Mouse (Mus musculus): ENCODE results near the gene Gm614. TPM values are rescaled to one million over a fixed set of nuclear protein-coding genes. Genes with fewer than 3 reads are reported as not detected.

Gene Gm614
- total RNA-seq, 2 experiments from 2014 or later = not detected

- DNase-seq (ENCODE audit: low spot score) = no peak
These were observed 3.1 kb downstream of the Gm614 start for GRCm38 (mm10) chrX:101260441-101261325.

GRCm38 (mm10) chrX:101256603-101257002 is 7.2 kb downstream of the Gm614 start:
- no peak for DNase-seq (ENCODE audit: low spot score)

GRCm38 (mm10) chrX:101254740-101255139 is 9.1 kb downstream of the Gm614 start:
- no peak for DNase-seq (ENCODE audit: low spot score)

- peak; percentile 87 for DNase-seq (ENCODE audit: low spot score)
These were observed 9.7 kb downstream of the Gm614 start, which contains the start of gene Foxo4 for GRCm38 (mm10) chrX:101253952-101254729. Gene Foxo4, plus strand, starts transcription at chrX:101254528.

- no peak for DNase-seq (ENCODE audit: low spot score)
These were observed 18.8 kb downstream of the Gm614 start for GRCm38 (mm10) chrX:101245011-101245410.

GRCm38 (mm10) chrX:101222796-101223162 is 41.0 kb downstream of the Gm614 start:
- DNase-seq (ENCODE audit: low spot score) = no peak

GRCm38 (mm10) chrX:101221834-101222795 is 41.7 kb downstream of the Gm614 start, which contains the start of gene Snx12:
Gene Snx12, minus strand, starts transcription at chrX:101222563.
- DNase-seq (ENCODE audit: low spot score) = peak; percentile 85

Other genes starting within 250 kb of the Gm614 start
- not detected for gene Tex11, start 204.3 kb downstream of the Gm614 start, total RNA-seq (2021)
- gene Slc7a3, start 178.0 kb downstream of the Gm614 start, total RNA-seq (2021) = not detected
- 10 to 100 TPM; 27.9 to 31.1 TPM for gene Snx12, start 41.4 kb downstream of the Gm614 start, total RNA-seq (2021)
- gene Foxo4, start 9.5 kb downstream of the Gm614 start, total RNA-seq (2021) = 100 to 1,000 TPM; 124 to 135 TPM
- 1 to 10 TPM; 1.1 to 1.6 TPM for gene Il2rg, start 4.3 kb upstream of the Gm614 start, total RNA-seq (2021)
- gene Gm20489, start 5.0 kb upstream of the Gm614 start, total RNA-seq (2021) = not detected
- 10 to 100 TPM; 15.8 to 16.1 TPM for gene Med12, start 10.0 kb upstream of the Gm614 start, total RNA-seq (2021)
- gene Nlgn3, start 35.2 kb upstream of the Gm614 start, total RNA-seq (2021) = under 1 TPM; 0.07 to 0.14 TPM
- under 1 TPM; 0.34 to 0.83 TPM for gene Gjb1, start 112.4 kb upstream of the Gm614 start, total RNA-seq (2021)
- 10 to 100 TPM in 1 of 2 experiments, 1 to 10 TPM in 1; 8.9 to 11.8 TPM for gene Zmym3, start 156.9 kb upstream of the Gm614 start, total RNA-seq (2021)
- gene Nono, start 165.3 kb upstream of the Gm614 start, total RNA-seq (2021) = 10 to 100 TPM; 36.1 to 52.8 TPM
- 100 to 1,000 TPM; 154 to 155 TPM for gene Itgb1bp2, start 185.1 kb upstream of the Gm614 start, total RNA-seq (2021)

Measured in gastrocnemius, adult 18-20 months (tissue).